Mouse (Mus musculus): Measurements from ENCODE around the gene Frmd4a.

GRCm38 (mm10) chr2:4563322-4563721 lies 545.8 kb downstream of the Frmd4a start:
- no peak for TF ChIP-seq CTCF (IDR thresholded peaks at IDR 0.05; ENCODE audit: low read depth)
- no peak for TF ChIP-seq EP300 (IDR thresholded peaks at IDR 0.05; ENCODE audit: low read depth)

Data from liver, postnatal 0 days (tissue).